Mouse (Mus musculus) lung, postnatal 0 days (tissue): ENCODE results near the gene Cntn4. TPM values are rescaled to one million over a fixed set of nuclear protein-coding genes. Genes with fewer than 3 reads are reported as not detected.
"Not testable (repeated sequence)": the region's sequence is repeated elsewhere in the genome, so short reads cannot be mapped to it uniquely, and the experiment has no call there.

ENCODE experiments used
- ATAC-seq: fragments of 200-750 bp; cut with Nextera tagmentation; 2 replicates; pipeline ENCODE4 v1.8.0; 2017; ENCODE audit warnings: moderate library complexity
- DNase-seq: peaks from one replicate; pipeline ENCODE4 v3.0.0-alpha.2; 2016; ENCODE audit warnings: low spot score
- H3K27ac ChIP-seq: fragments of 300-500 bp; sonication (generic); 2 replicates; pipeline ENCODE4 v1.5.1; 2014; ENCODE audit warnings: antibody characterized with exemption, mild to moderate bottlenecking, low read length, mixed read lengths
- H3K27me3 ChIP-seq: fragments of 300-500 bp; sonication (generic); replicated peaks from 2 replicates; pipeline ENCODE4 v1.6.1; 2014; ENCODE audit warnings: low read length, mixed read lengths; ENCODE audit not compliant: insufficient read depth
- H3K36me3 ChIP-seq: fragments of 300-500 bp; sonication (generic); 2 replicates; pipeline ENCODE4 v1.6.1; 2014; ENCODE audit warnings: low read length, mixed read lengths; ENCODE audit not compliant: insufficient read depth
- H3K4me1 ChIP-seq: fragments of 300-500 bp; sonication (generic); 2 replicates; pipeline ENCODE4 v1.6.1; 2014; ENCODE audit warnings: antibody characterized with exemption, low read depth, low read length, mixed read lengths; ENCODE audit not compliant: insufficient read depth
- H3K4me2 ChIP-seq: fragments of 300-500 bp; sonication (generic); replicated peaks from 2 replicates; pipeline ENCODE4 v1.6.1; 2014; ENCODE audit warnings: low read depth, mild to moderate bottlenecking, low read length, moderate library complexity, mixed read lengths
- H3K4me3 ChIP-seq: fragments of 300-500 bp; sonication (generic); 2 replicates; pipeline ENCODE4 v1.5.1; 2014; ENCODE audit warnings: low read depth, low read length
- H3K9ac ChIP-seq: fragments of 300-500 bp; sonication (generic); replicated peaks from 2 replicates; pipeline ENCODE4 v1.6.1; 2014; ENCODE audit warnings: low read depth, mild to moderate bottlenecking
- H3K9me3 ChIP-seq: fragments of 300-500 bp; sonication (generic); 2 replicates; pipeline ENCODE4 v1.6.1; 2016; ENCODE audit warnings: low read length, mixed read lengths
- CTCF ChIP-seq: IDR thresholded peaks from 2 replicates; pipeline ENCODE4 v1.5.1; 2016; ENCODE audit warnings: antibody characterized with exemption, mild to moderate bottlenecking
- EP300 ChIP-seq: IDR thresholded peaks from 2 replicates; pipeline ENCODE4 v1.6.1; 2016; ENCODE audit warnings: antibody characterized with exemption, mild to moderate bottlenecking, control low read depth
- WGBS: fragments of 180-500 bp; shearing (Covaris S2); extraction: QIAGEN DNeasy Blood & Tissue Kit; methylation state at CpG from one replicate; pipeline ENCODE4 v1.1.7; 2014; 5-methylcytosine and 5-hydroxymethylcytosine counted together
- polyA plus RNA-seq: library from polyadenylated mRNA; unstranded; fragments of >200 nt; fragmentation: Nextera tagmentation; extraction: Ambion mirVana; gene quantifications from 2 replicates; pipeline ENCODE4 v1.2.1, GENCODE M21; 2015

Gene Cntn4
- polyA plus RNA-seq, 1 experiment from 2014 or later: 0.12 TPM

GRCm38 (mm10) chr6:106350072-106350471 lies 672.6 kb downstream of the Cntn4 start:
- H3K27me3 ChIP-seq: no peaks in the 10 kb centered on the region
- no peak overlapping the region for H3K4me3 ChIP-seq
- no peaks in the 10 kb centered on the region for H3K36me3 ChIP-seq
- H3K9me3 ChIP-seq: no peaks in the 10 kb centered on the region
- no peak overlapping the region for H3K4me2 ChIP-seq
- TF ChIP-seq CTCF (no peak), EP300 (no peak)
- no peak overlapping the region for H3K27ac ChIP-seq
- 52% methylated on average over 3 of the region's 3 CpGs for WGBS
- H3K9ac ChIP-seq: no peak overlapping the region
- ATAC-seq (no peak), DNase-seq (no peak)
- H3K4me1 ChIP-seq: no peaks in the 10 kb centered on the region

GRCm38 (mm10) chr6:106351389-106351788 lies 673.9 kb downstream of the Cntn4 start:
- no peaks in the 10 kb centered on the region for H3K9me3 ChIP-seq

GRCm38 (mm10) chr6:106358801-106359200 lies 681.3 kb downstream of the Cntn4 start:
- H3K4me3 ChIP-seq, H3K27me3 ChIP-seq, DNase-seq, H3K9ac ChIP-seq, H3K27ac ChIP-seq, H3K9me3 ChIP-seq, H3K4me1 ChIP-seq, H3K36me3 ChIP-seq, H3K4me2 ChIP-seq, ATAC-seq: not testable (repeated sequence)
- WGBS: 88% methylated on average over 2 of the region's 2 CpGs

More at GRCm38 (mm10) chr6:106351389-106351788, 673.9 kb downstream of the Cntn4 start:
- Histone ChIP-seq H3K4me1 (no peaks in the 10 kb centered on the region), H3K9ac (no peak overlapping the region), H3K4me2 (no peak overlapping the region), H3K27ac (no peak overlapping the region), H3K36me3 (no peaks in the 10 kb centered on the region), H3K27me3 (no peaks in the 10 kb centered on the region), H3K4me3 (no peak overlapping the region)
- ATAC-seq (no peak), DNase-seq (no peak)
- TF ChIP-seq CTCF (no peak), EP300 (no peak)
- WGBS: 61% methylated on average over 2 of the region's 2 CpGs

- Histone ChIP-seq H3K4me3 (no peak overlapping the region), H3K27ac (no peak overlapping the region), H3K4me2 (no peak overlapping the region), H3K27me3 (no peaks in the 10 kb centered on the region), H3K9me3 (no peaks in the 10 kb centered on the region), H3K9ac (no peak overlapping the region), H3K4me1 (no peaks in the 10 kb centered on the region), H3K36me3 (no peaks in the 10 kb centered on the region)
- WGBS: 69% methylated on average over 6 of the region's 6 CpGs
- no peak for TF ChIP-seq EP300
- TF ChIP-seq CTCF: no peak
- no peak for DNase-seq
- no peak for ATAC-seq
These were observed 704.0 kb downstream of the Cntn4 start for GRCm38 (mm10) chr6:106381288-106382025.

- 75% methylated on average over 2 of the region's 2 CpGs for WGBS
- ATAC-seq (no peak), DNase-seq (no peak)
- H3K27ac ChIP-seq: no peak overlapping the region
- H3K4me2 ChIP-seq: no peak overlapping the region
- no peak overlapping the region for H3K4me3 ChIP-seq
- TF ChIP-seq CTCF (no peak), EP300 (no peak)
- no peaks in the 10 kb centered on the region for H3K9me3 ChIP-seq
- no peak overlapping the region for H3K9ac ChIP-seq
- H3K27me3 ChIP-seq: no peaks in the 10 kb centered on the region
- H3K4me1 ChIP-seq: no peaks in the 10 kb centered on the region
- H3K36me3 ChIP-seq: no peaks in the 10 kb centered on the region
These were observed 710.5 kb downstream of the Cntn4 start for GRCm38 (mm10) chr6:106387833-106388406.

GRCm38 (mm10) chr6:106408014-106408413 lies 730.6 kb downstream of the Cntn4 start:
- 53% methylated on average over 3 of the region's 3 CpGs for WGBS
- no peak overlapping the region for H3K4me2 ChIP-seq

More at GRCm38 (mm10) chr6:106408014-106408413, 730.6 kb downstream of the Cntn4 start:
- no peak overlapping the region for H3K4me3 ChIP-seq
- H3K36me3 ChIP-seq: no peaks in the 10 kb centered on the region
- TF ChIP-seq EP300: no peak
- no peak for TF ChIP-seq CTCF
- no peak for DNase-seq
- H3K9ac ChIP-seq: no peak overlapping the region
- no peak overlapping the region for H3K27ac ChIP-seq
- H3K9me3 ChIP-seq: no peaks in the 10 kb centered on the region
- H3K4me1 ChIP-seq: no peaks in the 10 kb centered on the region
- H3K27me3 ChIP-seq: no peaks in the 10 kb centered on the region
- no peak for ATAC-seq
